Mouse (Mus musculus): ENCODE results near the gene Fcgrt. TPM values are rescaled to one million over a fixed set of nuclear protein-coding genes. Genes with fewer than 3 reads are reported as not detected.

The Fcgrt gene
- total and polyA plus RNA-seq, 3 experiments, result 0.27 to 1.7 TPM; not detected in 1

- Histone ChIP-seq H3K79me2 (ENCODE audit: control insufficient read depth, insufficient read depth, low read length, poor library complexity) (peaks cover 25% of the 10 kb centered on the region), H3K4me1 (ENCODE audit: control insufficient read depth in 1 of 2, insufficient read depth in 2 of 2, low read length in 2 of 2) (peaks cover 3 to 10% of the 10 kb centered on the region in 2 experiments; a peak in 3 of 4 replicates), H3K9me3 (replicated peaks; ENCODE audit: insufficient read depth, low read length) (no peaks in the 10 kb centered on the region), H3K9ac (ENCODE audit: control insufficient read depth, low read depth, low read length, poor library complexity, severe bottlenecking) (no peak overlapping the region), H3K36me3 (ENCODE audit: control insufficient read depth in 1 of 2, insufficient read depth in 2 of 2, low read length in 2 of 2) (peaks cover under 1 to 3% of the 10 kb centered on the region in 2 experiments; a peak in 3 of 4 replicates), H3K27me3 (ENCODE audit: control insufficient read depth in 1 of 2, insufficient read depth in 2 of 2, low read length in 2 of 2) (no peaks in the 10 kb centered on the region), H3K27ac (ENCODE audit: control insufficient read depth, low read depth, low read length) (no peak overlapping the region), H3K4me3 (ENCODE audit: control insufficient read depth in 1 of 2, insufficient read depth in 1 of 2, low read depth in 2 of 2, low read length in 2 of 2) (no peak overlapping the region)
- no peak for DNase-seq (ENCODE audit: low read depth, low spot score)
- TF ChIP-seq MEF2A (IDR thresholded peaks at IDR 0.05; ENCODE audit: extremely low read depth, insufficient replicate concordance, low read depth, low read length, poor library complexity, severe bottlenecking) (no peak), USF1 (IDR thresholded peaks at IDR 0.05; ENCODE audit: low read depth, low read length) (no peak), RAD21 (IDR thresholded peaks at IDR 0.05; ENCODE audit: low read depth, low read length) (no peak), MAX (IDR thresholded peaks at IDR 0.05; ENCODE audit: low read length) (no peak), MYC (IDR thresholded peaks at IDR 0.05; ENCODE audit: low read depth, low read length) (no peak)
Measured at GRCm38 (mm10) chr7:45048923-45049657, 54.6 kb downstream of the Fcgrt start.

- Histone ChIP-seq H3K9ac (ENCODE audit: control insufficient read depth, low read depth, low read length, poor library complexity, severe bottlenecking) (no peak overlapping the region), H3K36me3 (ENCODE audit: control insufficient read depth in 1 of 2, insufficient read depth in 2 of 2, low read length in 2 of 2) (peaks cover 3 to 5% of the 10 kb centered on the region in 2 experiments)
- TF ChIP-seq SIN3A (IDR thresholded peaks at IDR 0.05; ENCODE audit: low read length) (no peak), CTCF (IDR thresholded peaks at IDR 0.05 in 2 of 3, conservative IDR thresholded peaks at IDR 0.05 in 1 of 3; ENCODE audit: control insufficient read depth in 1 of 3, insufficient read depth in 1 of 3, low read depth in 2 of 3, low read length in 3 of 3, poor library complexity in 1 of 3, severe bottlenecking in 1 of 3) (peak in 1 of 3 experiments; percentile 34; a peak in 3 of 6 replicates)
Measured at GRCm38 (mm10) chr7:45048001-45048890, 55.4 kb downstream of the Fcgrt start.

GRCm38 (mm10) chr7:45047491-45047890 lies 56.2 kb downstream of the Fcgrt start:
- peaks cover 16% of the 10 kb centered on the region for H3K79me2 ChIP-seq (ENCODE audit: control insufficient read depth, insufficient read depth, low read length, poor library complexity)
- no peaks in the 10 kb centered on the region for H3K9me3 ChIP-seq (replicated peaks; ENCODE audit: insufficient read depth, low read length)
- H3K36me3 ChIP-seq (ENCODE audit: control insufficient read depth in 1 of 2, insufficient read depth in 2 of 2, low read length in 2 of 2), result peaks cover 3 to 5% of the 10 kb centered on the region in 2 experiments
- TF ChIP-seq MEF2A (IDR thresholded peaks at IDR 0.05; ENCODE audit: extremely low read depth, insufficient replicate concordance, low read depth, low read length, poor library complexity, severe bottlenecking) (no peak), SIN3A (IDR thresholded peaks at IDR 0.05; ENCODE audit: low read length) (no peak), MXI1 (IDR thresholded peaks at IDR 0.05; ENCODE audit: low read depth, low read length) (no peak), ETS1 (IDR thresholded peaks at IDR 0.05; ENCODE audit: low read depth, low read length) (no peak), MYC (IDR thresholded peaks at IDR 0.05; ENCODE audit: low read depth, low read length) (no peak), EP300 (IDR thresholded peaks at IDR 0.05; ENCODE audit: low read depth in 1 of 2, low read length in 2 of 2) (no peak), MAFK (IDR thresholded peaks at IDR 0.05; ENCODE audit: borderline replicate concordance, low read depth, low read length) (no peak), MAX (IDR thresholded peaks at IDR 0.05; ENCODE audit: low read length) (no peak), JUND (IDR thresholded peaks at IDR 0.05; ENCODE audit: low read depth, low read length) (no peak), ZKSCAN1 (IDR thresholded peaks at IDR 0.05; ENCODE audit: low read depth, low read length) (no peak), E2F4 (IDR thresholded peaks at IDR 0.05; ENCODE audit: borderline replicate concordance, low read depth, low read length) (no peak), GABPA (IDR thresholded peaks at IDR 0.05; ENCODE audit: low read depth, low read length) (no peak), RAD21 (IDR thresholded peaks at IDR 0.05; ENCODE audit: low read depth, low read length) (no peak), KAT2A (conservative IDR thresholded peaks at IDR 0.05; ENCODE audit: low read depth, low read length) (no peak), POLR2AphosphoS2 (IDR thresholded peaks at IDR 0.05; ENCODE audit: low read length) (no peak)
- no peak overlapping the region for H3K4me3 ChIP-seq (ENCODE audit: control insufficient read depth in 1 of 2, insufficient read depth in 1 of 2, low read depth in 2 of 2, low read length in 2 of 2)
- H3K27me3 ChIP-seq (ENCODE audit: control insufficient read depth in 1 of 2, insufficient read depth in 2 of 2, low read length in 2 of 2), result no peaks in the 10 kb centered on the region
- no peak overlapping the region for H3K27ac ChIP-seq (ENCODE audit: control insufficient read depth, low read depth, low read length)
- H3K4me1 ChIP-seq (ENCODE audit: control insufficient read depth in 1 of 2, insufficient read depth in 2 of 2, low read length in 2 of 2), result peaks cover 3 to 10% of the 10 kb centered on the region in 2 experiments; a peak in 3 of 4 replicates
- no peak for DNase-seq (ENCODE audit: low read depth, low spot score)
- H3K9ac ChIP-seq (ENCODE audit: control insufficient read depth, low read depth, low read length, poor library complexity, severe bottlenecking), result no peak overlapping the region

More at GRCm38 (mm10) chr7:45048001-45048890, 55.4 kb downstream of the Fcgrt start:
- Histone ChIP-seq H3K27ac (ENCODE audit: control insufficient read depth, low read depth, low read length) (no peak overlapping the region), H3K4me1 (ENCODE audit: control insufficient read depth in 1 of 2, insufficient read depth in 2 of 2, low read length in 2 of 2) (peaks cover 3 to 10% of the 10 kb centered on the region in 2 experiments; a peak in 3 of 4 replicates), H3K9me3 (replicated peaks; ENCODE audit: insufficient read depth, low read length) (no peaks in the 10 kb centered on the region), H3K4me3 (ENCODE audit: control insufficient read depth in 1 of 2, insufficient read depth in 1 of 2, low read depth in 2 of 2, low read length in 2 of 2) (no peak overlapping the region), H3K79me2 (ENCODE audit: control insufficient read depth, insufficient read depth, low read length, poor library complexity) (peaks cover 20% of the 10 kb centered on the region), H3K27me3 (ENCODE audit: control insufficient read depth in 1 of 2, insufficient read depth in 2 of 2, low read length in 2 of 2) (no peaks in the 10 kb centered on the region)
- no peak for DNase-seq (ENCODE audit: low read depth, low spot score)
